Mouse (Mus musculus) liver, embryonic 14.5 days (tissue): ENCODE data around the gene Add1.

ENCODE experiments used
- CTCF ChIP-seq: IDR thresholded peaks from 2 replicates; pipeline ENCODE4 v1.5.1; 2016; ENCODE audit warnings: antibody characterized with exemption, low read depth, control low read depth
- EP300 ChIP-seq: IDR thresholded peaks from 2 replicates; pipeline ENCODE4 v1.6.1; 2016; ENCODE audit warnings: antibody characterized with exemption, low read depth

- TF ChIP-seq CTCF = no peak
- TF ChIP-seq EP300 = no peak
Measured at GRCm38 (mm10) chr5:34608226-34608625, 34.8 kb downstream of the Add1 start.
